Mouse (Mus musculus): ENCODE measurements around the gene Gnb3.

DNA sequence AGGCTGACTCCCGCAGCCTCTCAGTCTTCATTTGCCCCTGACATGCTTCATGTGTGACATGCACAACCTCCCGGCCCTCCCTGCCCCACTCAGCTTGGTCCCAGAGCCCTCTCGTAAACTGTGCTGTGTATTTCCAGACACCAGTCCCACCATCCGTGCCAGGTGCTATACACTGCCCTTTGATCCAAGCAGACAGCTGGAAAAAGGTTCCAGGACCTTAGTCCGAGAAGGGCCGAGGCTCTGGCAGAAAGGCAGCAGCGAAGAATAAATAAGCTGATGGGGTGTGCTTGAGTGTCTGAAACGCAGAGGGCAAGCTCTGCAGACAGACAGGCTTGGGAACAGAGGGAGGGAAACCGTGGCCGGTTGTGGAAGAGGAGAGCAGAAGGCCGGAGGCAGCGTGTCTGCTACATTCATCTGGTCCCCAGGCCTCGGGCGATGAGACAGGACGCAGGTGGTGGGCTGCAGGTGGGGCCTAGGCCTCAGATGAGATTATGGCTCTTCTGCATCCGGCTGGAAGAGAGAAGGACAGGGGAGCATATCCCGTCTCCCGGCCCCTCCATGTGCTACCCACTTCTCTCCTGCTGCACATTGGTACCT, 25.8 kb upstream of the Gnb3 start:
- TF ChIP-seq CTCF (IDR thresholded peaks at IDR 0.05; ENCODE audit: borderline replicate concordance, insufficient read depth, low read depth, low read length): no peak
- no peak for TF ChIP-seq POLR2A (IDR thresholded peaks at IDR 0.05; ENCODE audit: borderline replicate concordance, insufficient read depth, low read length)
